In genomic region chr10:81623441-81623840, GRCm38 (mm10) we compare ENCODE assay signal across 22 mouse cellular contexts. TPM values are rescaled to one million over a fixed set of nuclear protein-coding genes. Genes with fewer than 3 reads are reported as not detected.
DNase-seq lines count a peak whose midpoint lies in the region; ATAC-seq and TF ChIP-seq lines count a peak whose summit lies in the region.
"Had no signal": no experiment of that assay in that cellular context is flagged by ENCODE, and none has a peak within 500 bp of the region (broad histone marks: within the 10 kb centered on the region; RNA-seq: fewer than 3 reads in every experiment).

No protein-coding gene starts in this region.

- no peak overlapping the region for H3K4me3 ChIP-seq in liver, embryonic 11.5 days (ENCODE audit: low read depth, low read length)
- peak overlapping the region; percentile 59 for H3K4me3 ChIP-seq in E14TG2a.4 (replicated peaks; ENCODE audit: low read length)
- H3K4me3 ChIP-seq in ES-E14 (ENCODE audit: insufficient read depth in 1 of 2, low read depth in 1 of 2, low read length in 2 of 2, poor library complexity in 1 of 2, severe bottlenecking in 1 of 2): 0 out of 4 replicates have a peak overlapping the region, but pooled peaks of 1 of the 2 experiments have one; percentile 14
- H3K4me3 ChIP-seq in heart, adult 2 months: no peak overlapping the region
- H3K4me3 ChIP-seq: embryonic facial prominence, embryonic 13.5 days; forebrain, embryonic 12.5 days; gastrocnemius, adult 2 months; heart, embryonic 13.5 days; hindbrain, embryonic 15.5 days had no signal

- no peak for TF ChIP-seq POLR2A in heart, adult 2 months (IDR thresholded peaks at IDR 0.05; ENCODE audit: insufficient read depth, low read depth, low read length)

- ATAC-seq in liver, embryonic 11.5 days (replicated peaks; ENCODE audit: low FRiP score): no peak
- ATAC-seq: activated CD4-positive, CD25-positive, alpha-beta regulatory T cell, adult 4 months; forebrain, embryonic 16.5 days; inflammation-experienced regulatory T-cells, adult 6 months had no signal

- no peak for TF ChIP-seq EP300 in heart, adult 2 months (IDR thresholded peaks at IDR 0.05; ENCODE audit: insufficient read depth, low read depth, low read length)

- intact Hi-C loops in heart, adult 2 months (cut with DNase I): no loop called here

- H3K4me2 ChIP-seq in liver, embryonic 11.5 days: no peak overlapping the region
- H3K4me2 ChIP-seq: embryonic facial prominence, embryonic 13.5 days; forebrain, embryonic 12.5 days; heart, embryonic 13.5 days; hindbrain, embryonic 15.5 days had no signal

- no peaks in the 10 kb centered on the region for H3K79me2 ChIP-seq in heart, adult 2 months (replicated peaks; ENCODE audit: control insufficient read depth, insufficient read depth, low read length)

- 54% methylated on average over 8 of the region's 8 CpGs for WGBS in liver, embryonic 11.5 days
- WGBS in heart, adult 2 months: 67% methylated on average over 8 of the region's 8 CpGs

- peaks cover 9% of the 10 kb centered on the region; the same call in 1 of the 2 replicates for H3K36me3 ChIP-seq in liver, embryonic 11.5 days (ENCODE audit: control insufficient read depth, insufficient read depth, low read length)
- peaks cover 48% of the 10 kb centered on the region for H3K36me3 ChIP-seq in E14TG2a.4 (ENCODE audit: insufficient read depth, low read length)
- H3K36me3 ChIP-seq in ES-E14 (ENCODE audit: control insufficient read depth, insufficient read depth, low read length, poor library complexity, severe bottlenecking): peaks cover 10% of the 10 kb centered on the region; the same call in 1 of the 2 replicates
- H3K36me3 ChIP-seq in heart, adult 2 months (ENCODE audit: control insufficient read depth, insufficient read depth, low read length): no peaks in the 10 kb centered on the region

- TF ChIP-seq CTCF in E14TG2a.4 (conservative IDR thresholded peaks at IDR 0.05; ENCODE audit: low read length): no peak
- no peak for TF ChIP-seq CTCF in heart, adult 2 months (IDR thresholded peaks at IDR 0.05)

- H3K9me3 ChIP-seq in liver, embryonic 11.5 days (ENCODE audit: control insufficient read depth, low read length): no peaks in the 10 kb centered on the region
- H3K9me3 ChIP-seq in E14TG2a.4 (ENCODE audit: low read length) (no peaks in the 10 kb centered on the region), ES-E14 (ENCODE audit: control insufficient read depth, insufficient read depth, low read depth, low read length) (no peaks in the 10 kb centered on the region)
- H3K9me3 ChIP-seq: embryonic facial prominence, embryonic 13.5 days; forebrain, embryonic 12.5 days; heart, embryonic 13.5 days; hindbrain, embryonic 15.5 days had no signal

- no peaks in the 10 kb centered on the region for H3K27me3 ChIP-seq in liver, embryonic 11.5 days (replicated peaks; ENCODE audit: control insufficient read depth, insufficient read depth, low read length)
- H3K27me3 ChIP-seq in E14TG2a.4 (ENCODE audit: insufficient read depth, low read length): no peaks in the 10 kb centered on the region
- no peaks in the 10 kb centered on the region for H3K27me3 ChIP-seq in heart, adult 2 months (ENCODE audit: control insufficient read depth, insufficient read depth, low read length)
- H3K27me3 ChIP-seq: embryonic facial prominence, embryonic 13.5 days; forebrain, embryonic 12.5 days; heart, embryonic 13.5 days; hindbrain, embryonic 15.5 days had no signal

- H3K9ac ChIP-seq in liver, embryonic 11.5 days (ENCODE audit: low read depth, low read length): no peak overlapping the region; the same call in 1 of the 2 replicates
- no peak overlapping the region for H3K9ac ChIP-seq in ES-E14 (ENCODE audit: insufficient read depth, low read depth, low read length, poor library complexity, severe bottlenecking)
- H3K9ac ChIP-seq in heart, adult 2 months (ENCODE audit: low read depth, low read length): no peak overlapping the region
- H3K9ac ChIP-seq: embryonic facial prominence, embryonic 13.5 days; forebrain, embryonic 12.5 days; heart, embryonic 13.5 days; hindbrain, embryonic 15.5 days had no signal

- DNase-seq in liver: peak; percentile 62
- no peak for DNase-seq in liver, embryonic 11.5 days (ENCODE audit: low spot score)
- peak; percentile 91 for DNase-seq in ES-E14 (ENCODE audit: low read depth, low spot score)
- peak; percentile 27 for DNase-seq in induced T-regulatory cell, adult 2 months (ENCODE audit: low read depth)
- DNase-seq in embryo, embryonic 10.5 days (ENCODE audit: low spot score): no peak
- no peak for DNase-seq in heart, adult 2 months
- no peak for DNase-seq in adrenal gland, postnatal 14 days
- DNase-seq: adrenal gland, postnatal 25 days; cerebellum, adult 8-10 months; cerebellum, postnatal 25 days; gastrocnemius, adult 2 months; gastrocnemius, postnatal 25 days; heart, postnatal 36 days; kidney, adult 18-20 months had no signal

- H3K27ac ChIP-seq in liver, embryonic 11.5 days (ENCODE audit: low read depth, low read length): no peak overlapping the region
- 0 out of 2 replicates have a peak overlapping the region, but pooled peaks have one; percentile 10 for H3K27ac ChIP-seq in ES-E14 (ENCODE audit: insufficient read depth, low read depth, low read length, poor library complexity, severe bottlenecking)
- H3K27ac ChIP-seq in heart, adult 2 months: no peak overlapping the region
- H3K27ac ChIP-seq: embryonic facial prominence, embryonic 13.5 days; forebrain, embryonic 12.5 days; gastrocnemius, adult 2 months; heart, embryonic 13.5 days; hindbrain, embryonic 15.5 days had no signal

- in situ Hi-C loops in ES-E14 (cut with MboI; ENCODE audit: low sequenced_read_pairs in 2 of 2, unreplicated experiment in 2 of 2): no loop called here

- peaks cover 24% of the 10 kb centered on the region for H3K4me1 ChIP-seq in liver, embryonic 11.5 days (replicated peaks; ENCODE audit: control insufficient read depth, insufficient read depth, low read length)
- H3K4me1 ChIP-seq in E14TG2a.4 (replicated peaks; ENCODE audit: low read depth, low read length) (peaks cover 82% of the 10 kb centered on the region), ES-E14 (ENCODE audit: control insufficient read depth in 2 of 2, insufficient read depth in 2 of 2, low read length in 2 of 2, poor library complexity in 1 of 2) (peaks cover 9 to 31% of the 10 kb centered on the region in 2 experiments)
- H3K4me1 ChIP-seq in heart, adult 2 months (ENCODE audit: control insufficient read depth, insufficient read depth, low read length): peaks cover 5% of the 10 kb centered on the region

TF ChIP-seq in ES-E14, 5 proteins besides CTCF, POLR2A, EP300 and RAD21:
- TF ChIP-seq ZC3H11A (IDR thresholded peaks at IDR 0.05; ENCODE audit: borderline replicate concordance, low read depth, low read length): no peak
- TF ChIP-seq MAFK (IDR thresholded peaks at IDR 0.05; ENCODE audit: insufficient read depth, low read depth, low read length): no peak
- TF ChIP-seq ZNF384 (IDR thresholded peaks at IDR 0.05; ENCODE audit: low read depth, low read length): no peak
- no peak for TF ChIP-seq CHD2 (IDR thresholded peaks at IDR 0.05; ENCODE audit: low read depth, low read length)
- no peak for TF ChIP-seq HCFC1 (IDR thresholded peaks at IDR 0.05; ENCODE audit: borderline replicate concordance, insufficient read depth, low read length)

RNA-seq across cellular contexts. Expression of gene Sirt6, which starts 4.2 kb away (rescaled TPM):
- polyA plus RNA-seq in liver, embryonic 11.5 days (2014; fragmentation: Nextera tagmentation; extraction: Ambion mirVana): 22.8 and 22.9 TPM in 2 replicates
- 14.5 and 16.7 TPM in 2 replicates for total RNA-seq in ES-E14 (2012; rRNA removed)
- total RNA-seq in heart, adult 2 months (2021): 1 to 10 TPM; 7.0 to 7.9 TPM
- polyA plus RNA-seq in heart, adult 2 months (2012; rRNA removed): 11.5 and 15.4 TPM in 2 replicates
- 22.2 and 24.3 TPM in 2 replicates for total RNA-seq in adrenal gland, postnatal 14 days (2021)

RNA-seq across cellular contexts. Expression of gene Ankrd24, which starts 4.9 kb away (rescaled TPM):
- 3.6 and 4.6 TPM in 2 replicates for polyA plus RNA-seq in liver, embryonic 11.5 days (2014; fragmentation: Nextera tagmentation; extraction: Ambion mirVana)
- 14.4 and 18.6 TPM in 2 replicates for total RNA-seq in ES-E14 (2012; rRNA removed)
- total RNA-seq in heart, adult 2 months (2021): 1 to 10 TPM; 7.8 to 7.9 TPM
- 33.7 and 46.5 TPM in 2 replicates for polyA plus RNA-seq in heart, adult 2 months (2012; rRNA removed)
- 18.1 and 22.5 TPM in 2 replicates for total RNA-seq in adrenal gland, postnatal 14 days (2021)

RNA-seq across cellular contexts. Expression of gene BC025920, which starts 17.4 kb away (rescaled TPM):
- 0.81 and 1.1 TPM in 2 replicates for polyA plus RNA-seq in liver, embryonic 11.5 days (2014; fragmentation: Nextera tagmentation; extraction: Ambion mirVana)
- total RNA-seq in ES-E14 (2012; rRNA removed): 2.3 and 2.5 TPM in 2 replicates
- total RNA-seq in heart, adult 2 months (2021): 1 to 10 TPM; 2.5 to 3.7 TPM
- polyA plus RNA-seq in heart, adult 2 months (2012; rRNA removed): 1.9 and 2.5 TPM in 2 replicates
- 2.0 TPM in 2 replicates for total RNA-seq in adrenal gland, postnatal 14 days (2021)

RNA-seq across cellular contexts. Expression of gene Tle6, which starts 22.6 kb away (rescaled TPM):
- polyA plus RNA-seq in liver, embryonic 11.5 days (2014; fragmentation: Nextera tagmentation; extraction: Ambion mirVana): 13.2 and 16.7 TPM in 2 replicates
- total RNA-seq in ES-E14 (2012; rRNA removed): 17.7 and 22.0 TPM in 2 replicates
- total RNA-seq in heart, adult 2 months (2021): 1 to 10 TPM; 5.1 to 7.7 TPM
- polyA plus RNA-seq in heart, adult 2 months (2012; rRNA removed): 19.0 and 20.1 TPM in 2 replicates
- total RNA-seq in adrenal gland, postnatal 14 days (2021): 10.1 and 15.3 TPM in 2 replicates

RNA-seq across cellular contexts. Expression of gene Gm10778, which starts 25.4 kb away (rescaled TPM):
- polyA plus RNA-seq in liver, embryonic 11.5 days (2014; fragmentation: Nextera tagmentation; extraction: Ambion mirVana): 3.3 and 3.9 TPM in 2 replicates
- 5.3 and 5.5 TPM in 2 replicates for total RNA-seq in ES-E14 (2012; rRNA removed)
- 1 to 10 TPM; 2.1 to 2.4 TPM for total RNA-seq in heart, adult 2 months (2021)
- polyA plus RNA-seq in heart, adult 2 months (2012; rRNA removed): 0.59 and 1.2 TPM in 2 replicates
- 2.1 and 3.3 TPM in 2 replicates for total RNA-seq in adrenal gland, postnatal 14 days (2021)

Comparison
In these comparisons a context has a peak if more than half of its experiments do, and no peak if none do; other contexts are left out.
1. DNase-seq: peak in liver (single experiment), ES-E14 (single experiment) and induced T-regulatory cell, adult 2 months (single experiment); none in liver, embryonic 11.5 days (single experiment), embryo, embryonic 10.5 days (single experiment), heart, adult 2 months (0 of 2) and adrenal gland, postnatal 14 days (single experiment).